Mouse (Mus musculus): ENCODE data around the gene 1700023F06Rik. TPM values are rescaled to one million over a fixed set of nuclear protein-coding genes. Genes with fewer than 3 reads are reported as not detected.

Gene 1700023F06Rik
- polyA plus RNA-seq, 1 experiment from 2014 or later: 2.0 TPM

- Histone ChIP-seq H3K9me3 (replicated peaks) (no peaks in the 10 kb centered on the region), H3K4me1 (peaks cover 7% of the 10 kb centered on the region), H3K36me3 (no peaks in the 10 kb centered on the region), H3K27ac (replicated peaks) (peak overlapping the region; percentile 66), H3K4me2 (replicated peaks) (peak overlapping the region; percentile 63), H3K27me3 (no peaks in the 10 kb centered on the region), H3K9ac (no peak overlapping the region; the same call in 1 of the 2 replicates), H3K4me3 (replicated peaks) (peak overlapping the region; percentile 34)
- 2% methylated on average over 25 of the region's 25 CpGs for WGBS
- ATAC-seq (ENCODE audit: insufficient number of reproducible peaks, low FRiP score, low TSS enrichment, low read depth): peak; percentile 92
Observed at GRCm38 (mm10) chr11:103158621-103159478, 49.5 kb downstream of the 1700023F06Rik start.

GRCm38 (mm10) chr11:103149771-103150170 lies 58.6 kb downstream of the 1700023F06Rik start:
- no peaks in the 10 kb centered on the region for H3K9me3 ChIP-seq (replicated peaks)
- peaks cover 7% of the 10 kb centered on the region; the same call in 1 of the 2 replicates for H3K4me1 ChIP-seq
- H3K27ac ChIP-seq (replicated peaks): no peak overlapping the region
- WGBS: 93% methylated on average over 4 of the region's 4 CpGs
- no peaks in the 10 kb centered on the region for H3K36me3 ChIP-seq
- no peak overlapping the region for H3K4me3 ChIP-seq (replicated peaks)
- ATAC-seq (ENCODE audit: insufficient number of reproducible peaks, low FRiP score, low TSS enrichment, low read depth): no peak
- H3K4me2 ChIP-seq (replicated peaks): no peak overlapping the region
- H3K27me3 ChIP-seq: no peaks in the 10 kb centered on the region
- H3K9ac ChIP-seq: no peak overlapping the region

Other genes starting within 250 kb of the 1700023F06Rik start
- 49.5 and 52.9 TPM in 2 replicates for gene Nmt1, start 180.4 kb downstream of the 1700023F06Rik start, polyA plus RNA-seq (2015; fragmentation: Nextera tagmentation; extraction: Ambion mirVana)
- gene Dcakd, start 180.2 kb downstream of the 1700023F06Rik start, polyA plus RNA-seq (2015; fragmentation: Nextera tagmentation; extraction: Ambion mirVana): 144 and 158 TPM in 2 replicates
- 7.6 and 9.0 TPM in 2 replicates for gene Plcd3, start 106.9 kb downstream of the 1700023F06Rik start, polyA plus RNA-seq (2015; fragmentation: Nextera tagmentation; extraction: Ambion mirVana)
- 23.4 and 27.9 TPM in 2 replicates for gene Acbd4, start 106.9 kb downstream of the 1700023F06Rik start, polyA plus RNA-seq (2015; fragmentation: Nextera tagmentation; extraction: Ambion mirVana)
- 5.9 and 6.1 TPM in 2 replicates for gene Hexim1, start 92.3 kb downstream of the 1700023F06Rik start, polyA plus RNA-seq (2015; fragmentation: Nextera tagmentation; extraction: Ambion mirVana)
- gene Hexim2, start 76.1 kb downstream of the 1700023F06Rik start, polyA plus RNA-seq (2015; fragmentation: Nextera tagmentation; extraction: Ambion mirVana): 14.0 and 14.1 TPM in 2 replicates
- gene Fmnl1, start 37.5 kb downstream of the 1700023F06Rik start, polyA plus RNA-seq (2015; fragmentation: Nextera tagmentation; extraction: Ambion mirVana): 2.7 TPM in 2 replicates
- not detected in 2 replicates for gene Spata32, start 9.9 kb upstream of the 1700023F06Rik start, polyA plus RNA-seq (2015; fragmentation: Nextera tagmentation; extraction: Ambion mirVana)
- gene Map3k14, start 58.9 kb upstream of the 1700023F06Rik start, polyA plus RNA-seq (2015; fragmentation: Nextera tagmentation; extraction: Ambion mirVana): 5.1 and 5.3 TPM in 2 replicates
- gene Arhgap27, start 155.1 kb upstream of the 1700023F06Rik start, polyA plus RNA-seq (2015; fragmentation: Nextera tagmentation; extraction: Ambion mirVana): 12.3 and 12.4 TPM in 2 replicates
- 8.2 and 9.2 TPM in 2 replicates for gene Plekhm1, start 204.1 kb upstream of the 1700023F06Rik start, polyA plus RNA-seq (2015; fragmentation: Nextera tagmentation; extraction: Ambion mirVana)